Mouse (Mus musculus) adrenal gland, postnatal 14 days (tissue): ENCODE measurements around the gene Vps50. TPM values are rescaled to one million over a fixed set of nuclear protein-coding genes. Genes with fewer than 3 reads are reported as not detected.

Experiments used
- total RNA-seq: library from RNA; stranded (reverse); gene quantifications from 2 replicates; pipeline ENCODE4 v1.2.3, GENCODE M21; 2021

The Vps50 gene
- total RNA-seq, 1 experiment from 2014 or later: 19.6 TPM

Other genes with a start within 250 kb of the Vps50 start
- gene Samd9l, start 98.8 kb upstream of the Vps50 start, total RNA-seq: 11.3 and 15.7 TPM in 2 replicates
- 0.30 TPM in 1 of 2 replicates, not detected in the other for gene Hepacam2, start 84 bp upstream of the Vps50 start, total RNA-seq